Mouse (Mus musculus) embryo, embryonic 9.5 days (tissue): Measurements from ENCODE around the gene Tulp3.

Source experiments
- DNase-seq: peaks from one replicate; pipeline ENCODE4 v3.0.0-alpha.2; 2017; ENCODE audit errors: extremely low spot score

Gene Tulp3

DNA sequence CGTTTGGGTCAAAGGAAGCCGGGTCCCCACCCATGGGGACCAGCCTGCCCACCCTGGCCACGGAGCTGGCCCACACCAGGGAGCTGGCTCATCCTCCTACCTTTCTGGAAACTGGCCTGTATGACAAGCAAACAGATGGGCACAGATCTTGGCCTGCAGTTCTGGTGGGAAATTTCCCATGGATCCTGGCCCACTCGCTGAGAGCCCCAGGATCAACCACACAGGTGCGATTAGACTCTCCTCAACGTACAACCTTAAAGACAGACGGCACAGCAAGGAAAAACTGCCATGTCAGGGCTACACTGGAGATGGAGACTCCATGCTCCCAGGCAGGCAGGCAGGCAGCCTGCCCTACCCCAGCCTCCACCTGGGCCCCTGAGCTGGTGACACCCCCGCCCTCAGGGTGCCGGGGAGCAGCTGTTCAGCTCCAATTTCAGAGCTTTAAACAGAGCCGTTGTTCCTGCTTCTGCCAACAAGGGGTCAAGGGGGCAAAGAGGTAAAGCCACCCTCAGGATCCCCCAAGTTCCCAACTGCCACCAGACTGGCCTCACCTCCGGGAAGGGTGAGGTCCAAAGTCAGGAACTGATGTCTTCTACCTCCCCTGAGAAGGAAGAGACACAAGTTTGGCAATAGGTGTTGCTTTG, 58.8 kb downstream of the Tulp3 start:
- no peak for DNase-seq

DNA sequence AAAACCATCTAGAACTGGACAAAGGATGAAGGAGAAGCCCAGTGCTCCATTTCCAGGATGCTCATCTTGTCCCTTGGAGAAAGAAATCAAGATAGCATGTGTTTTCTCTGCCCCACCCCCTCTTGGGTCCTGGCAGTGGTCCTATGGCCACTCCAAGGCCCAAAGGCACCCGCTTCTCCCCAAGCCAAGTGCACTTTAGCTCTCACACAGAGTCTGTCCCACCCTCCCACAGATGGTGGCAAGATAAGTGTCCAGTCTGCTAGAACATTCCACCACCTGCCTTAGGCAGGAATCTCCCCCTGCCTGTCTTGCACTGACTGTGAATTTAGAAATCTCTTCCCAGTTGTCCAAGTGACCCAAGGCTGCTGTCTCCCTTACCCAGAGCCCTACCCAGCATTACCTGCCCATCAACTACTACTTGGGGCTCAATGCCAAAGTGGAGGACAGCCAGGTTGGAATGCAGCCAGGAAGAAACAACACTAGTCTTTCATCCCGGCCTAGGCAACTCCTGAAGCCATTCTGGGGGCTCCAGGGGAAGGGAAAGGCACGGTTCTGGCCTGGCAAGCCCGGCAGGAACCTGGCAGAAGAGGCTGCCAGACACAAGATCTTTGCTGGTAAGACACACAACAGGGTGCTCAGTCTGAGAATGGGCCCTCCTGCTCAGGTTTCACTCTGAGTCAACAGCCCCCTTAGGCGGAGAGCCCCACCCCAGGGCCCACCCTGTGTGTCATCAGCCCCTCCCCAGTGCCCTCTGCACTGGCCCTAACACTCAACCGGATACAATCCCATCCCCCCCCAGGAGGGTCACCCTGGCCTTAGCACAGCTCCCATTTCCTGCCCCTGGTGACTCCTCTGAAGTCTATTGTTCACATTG, 59.5 kb downstream of the Tulp3 start:
- no peak for DNase-seq

DNA sequence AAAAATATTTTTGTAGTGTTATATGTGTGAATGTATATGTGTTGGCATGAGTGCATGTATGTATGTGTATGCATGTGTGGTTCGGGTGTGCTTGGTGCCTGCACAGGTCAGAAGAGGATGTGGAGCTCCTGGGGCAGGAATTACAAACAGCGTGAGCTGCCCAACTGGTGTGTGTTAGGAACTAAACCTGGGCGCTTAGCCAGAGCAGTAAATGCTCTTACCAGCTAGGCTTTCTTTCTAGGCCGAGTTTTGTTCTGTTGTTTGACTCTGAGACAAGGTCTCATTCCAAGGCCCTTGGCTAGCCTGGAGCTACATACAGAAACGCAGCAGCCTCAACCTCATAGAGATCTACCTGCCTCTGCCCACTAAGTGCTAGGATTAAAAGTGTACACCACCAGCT, 64.4 kb downstream of the Tulp3 start:
- no peak for DNase-seq

DNA sequence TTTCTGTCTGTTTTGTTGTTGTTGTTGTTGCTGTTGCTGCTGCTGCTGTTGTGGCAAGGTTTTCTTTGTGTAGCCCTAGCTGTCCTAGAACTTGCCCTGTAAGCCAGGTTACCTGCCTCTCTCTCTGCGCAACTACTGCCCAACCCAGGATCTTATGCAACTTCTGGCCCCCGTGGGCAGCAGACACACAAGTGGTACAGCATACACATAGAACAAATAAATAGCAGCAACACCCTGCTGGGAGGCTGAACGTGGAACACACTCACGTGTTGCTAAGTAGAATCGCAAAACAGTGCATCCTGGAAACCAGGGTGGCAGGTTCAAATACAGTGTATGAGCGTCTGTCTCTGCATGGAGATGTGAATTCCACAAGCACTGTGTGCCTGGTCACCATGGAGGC, 67.0 kb downstream of the Tulp3 start:
- DNase-seq, result no peak

DNA sequence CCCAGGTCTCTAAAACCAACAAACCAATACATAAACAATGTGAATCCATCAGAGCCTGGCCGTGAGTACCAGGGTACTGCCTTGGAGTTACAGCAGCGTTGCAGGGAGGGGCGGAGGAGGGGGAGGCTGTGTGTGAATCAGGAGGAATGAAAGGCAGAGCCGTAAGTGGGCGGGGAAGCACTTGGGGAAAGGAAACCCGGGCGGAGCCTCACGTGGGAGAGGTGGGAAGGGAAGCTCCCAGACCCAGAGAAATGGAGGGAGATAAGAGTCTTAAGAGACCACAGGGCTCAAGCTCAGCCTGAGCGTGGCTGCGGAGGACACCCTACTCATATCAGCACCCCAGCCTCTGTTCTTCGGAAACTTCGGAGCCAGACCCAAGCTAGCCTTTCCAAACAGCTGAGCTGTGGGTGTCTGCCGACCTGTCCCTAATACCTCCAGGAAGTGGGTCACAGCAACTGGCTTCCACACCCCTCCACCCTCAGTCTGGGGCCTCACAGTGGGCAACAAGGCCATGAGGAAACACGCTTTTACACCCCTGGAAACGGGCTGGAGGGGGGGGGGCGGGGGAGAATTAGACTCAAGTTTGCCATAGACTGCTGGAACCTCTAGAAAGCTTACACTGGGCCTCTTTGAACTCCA, 69.7 kb downstream of the Tulp3 start:
- peak; percentile 73 for DNase-seq

DNA sequence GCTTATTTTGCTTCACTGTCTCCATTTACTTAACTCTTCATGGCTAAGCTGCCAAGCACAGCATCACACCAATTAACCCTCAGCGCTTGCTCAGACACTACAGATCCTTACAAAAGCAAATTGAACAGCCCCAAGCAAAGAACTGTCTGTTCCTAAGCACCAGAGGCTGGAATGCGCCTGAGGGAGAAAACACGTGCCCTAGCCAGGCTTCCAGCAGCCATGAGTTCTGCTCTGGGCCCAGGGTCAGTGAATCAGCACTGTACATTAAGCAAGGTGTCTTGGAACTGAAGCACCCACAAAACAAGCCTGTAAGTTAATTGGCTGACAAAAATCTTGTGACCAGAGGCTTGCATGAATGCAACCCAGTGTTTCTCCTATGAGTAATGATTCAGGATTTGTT, 73.5 kb downstream of the Tulp3 start:
- DNase-seq, result peak; percentile 24

DNA sequence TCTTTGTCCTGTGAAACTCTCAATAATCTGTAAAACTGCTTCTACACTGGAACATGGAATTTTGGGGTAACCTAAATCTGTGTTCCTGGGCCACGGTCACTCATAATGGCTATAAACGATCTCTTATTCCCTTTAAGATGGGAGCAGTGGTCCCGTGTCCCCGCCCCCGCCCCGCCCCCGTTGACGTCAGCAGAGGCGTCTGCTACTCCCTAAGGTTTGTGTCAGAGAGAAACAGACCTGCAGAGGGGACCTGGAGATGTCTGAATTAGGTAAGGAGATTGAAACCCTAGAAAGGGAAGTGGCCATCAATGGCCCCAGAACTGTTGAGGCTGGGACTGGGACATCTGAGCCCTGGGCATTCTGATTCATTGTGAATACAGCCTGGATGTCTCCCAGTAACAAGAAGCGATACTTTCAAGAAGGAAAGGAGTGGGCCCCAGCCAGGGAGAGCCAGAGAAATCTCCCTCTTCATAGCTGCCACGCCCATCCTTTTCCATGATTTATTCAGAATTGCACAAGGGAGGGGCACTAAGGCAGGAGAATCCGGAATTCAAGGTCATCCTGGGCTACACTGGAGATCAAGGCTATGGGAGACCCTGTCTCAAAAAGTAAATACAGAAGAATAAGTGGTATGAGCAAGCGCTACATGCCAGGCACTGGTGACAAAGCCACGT, 75.0 kb downstream of the Tulp3 start:
- no peak for DNase-seq

DNA sequence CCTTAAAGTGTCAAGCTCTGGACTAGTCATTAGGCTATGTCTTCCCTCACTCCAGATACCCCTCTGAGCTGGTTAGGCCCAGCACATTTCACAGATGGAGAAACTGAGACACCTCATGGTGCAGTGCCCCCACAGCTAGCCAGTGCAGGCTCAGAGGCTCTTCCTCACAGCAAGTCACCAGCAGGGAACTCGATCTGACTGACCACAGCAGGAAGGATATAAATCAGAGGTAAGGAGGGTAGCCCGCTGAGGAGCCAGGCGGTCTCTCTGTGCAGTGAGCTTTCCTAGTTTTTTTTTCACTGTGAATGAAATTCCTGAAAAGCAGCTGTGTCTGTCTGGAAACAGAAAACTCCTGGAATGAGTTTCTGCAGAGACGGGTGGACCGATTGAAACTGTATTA, 76.0 kb downstream of the Tulp3 start:
- peak; percentile 29 for DNase-seq

DNA sequence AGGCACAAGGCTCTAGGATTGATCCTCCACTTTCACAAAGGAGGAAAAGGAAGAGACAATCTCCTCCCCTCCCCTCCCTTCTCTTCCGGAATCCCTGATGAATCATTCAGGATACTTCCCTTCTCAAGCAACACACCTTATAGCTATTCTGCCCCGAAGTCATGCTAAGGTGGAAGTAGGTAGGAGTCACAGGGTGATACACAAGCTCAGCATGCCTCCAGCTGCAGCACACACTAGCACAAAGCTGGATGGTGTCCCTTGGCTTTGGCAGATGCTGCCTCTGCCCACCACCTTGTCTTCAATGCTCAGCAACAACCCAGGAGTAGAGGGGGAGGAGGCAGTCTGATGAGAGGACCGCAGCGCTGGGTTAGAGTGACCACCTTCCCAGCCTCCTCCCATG, 76.6 kb downstream of the Tulp3 start:
- DNase-seq, result no peak

DNA sequence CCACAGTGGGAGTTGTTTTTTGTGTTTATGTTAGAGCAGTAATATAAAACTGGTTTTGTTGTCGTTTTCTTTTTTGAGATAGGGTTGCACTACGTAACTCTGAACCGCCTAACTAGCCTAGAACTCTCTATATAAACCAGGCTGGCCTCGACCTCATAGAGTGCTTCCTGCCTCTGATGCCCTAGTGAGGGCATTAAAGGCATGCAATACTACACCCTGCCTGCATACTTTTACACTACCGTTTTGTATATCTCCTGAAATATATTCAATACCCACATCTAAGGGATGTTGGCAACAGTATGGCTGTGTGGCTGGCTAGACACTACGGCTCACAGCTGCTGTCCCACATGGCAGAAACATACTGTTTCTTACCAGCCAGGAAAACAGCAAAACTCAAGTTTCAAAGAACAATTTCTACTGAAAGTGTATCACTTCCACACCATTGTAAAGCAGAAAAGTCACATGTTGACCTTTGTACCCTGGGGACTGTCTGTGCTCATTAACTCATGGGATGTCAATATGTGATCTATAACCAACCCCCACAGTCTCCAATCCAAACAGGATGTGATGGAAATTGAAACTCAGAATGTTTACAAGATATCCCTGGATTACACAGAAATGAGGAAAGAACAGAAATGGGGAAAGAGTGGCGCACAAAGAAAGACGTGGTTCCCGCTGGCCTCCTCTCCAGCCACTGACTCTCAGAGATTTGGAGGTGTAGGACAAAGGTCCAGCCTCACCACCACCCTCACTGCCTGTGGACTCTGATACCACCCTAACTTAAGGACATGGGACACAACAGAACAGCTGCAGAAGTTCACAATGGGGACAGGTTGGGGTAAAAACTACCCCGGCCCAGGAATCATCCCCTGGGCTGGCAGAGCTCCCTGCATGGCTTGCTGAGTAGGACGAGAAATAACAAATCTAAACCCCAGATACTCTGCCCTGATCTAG, 78.2 kb downstream of the Tulp3 start:
- DNase-seq, result no peak

DNA sequence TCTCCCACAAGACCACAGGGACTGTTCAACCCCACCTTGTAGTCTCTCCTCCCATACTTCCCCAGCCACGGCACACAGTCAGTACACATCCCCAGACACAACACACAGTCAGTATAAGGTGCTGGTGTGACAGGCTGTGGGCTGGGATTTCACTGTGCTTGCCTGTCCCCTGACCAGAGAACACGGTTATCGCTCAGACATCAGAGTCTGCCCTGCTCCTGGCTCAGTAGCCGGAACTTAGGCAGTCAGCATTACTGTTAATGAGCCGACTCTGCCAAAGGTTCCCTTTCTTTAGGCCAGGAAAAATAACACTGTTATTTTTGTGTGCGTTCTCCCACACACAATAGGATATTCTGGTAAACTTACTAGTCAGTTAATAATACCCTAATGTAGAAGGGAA, 79.3 kb downstream of the Tulp3 start:
- no peak for DNase-seq

DNA sequence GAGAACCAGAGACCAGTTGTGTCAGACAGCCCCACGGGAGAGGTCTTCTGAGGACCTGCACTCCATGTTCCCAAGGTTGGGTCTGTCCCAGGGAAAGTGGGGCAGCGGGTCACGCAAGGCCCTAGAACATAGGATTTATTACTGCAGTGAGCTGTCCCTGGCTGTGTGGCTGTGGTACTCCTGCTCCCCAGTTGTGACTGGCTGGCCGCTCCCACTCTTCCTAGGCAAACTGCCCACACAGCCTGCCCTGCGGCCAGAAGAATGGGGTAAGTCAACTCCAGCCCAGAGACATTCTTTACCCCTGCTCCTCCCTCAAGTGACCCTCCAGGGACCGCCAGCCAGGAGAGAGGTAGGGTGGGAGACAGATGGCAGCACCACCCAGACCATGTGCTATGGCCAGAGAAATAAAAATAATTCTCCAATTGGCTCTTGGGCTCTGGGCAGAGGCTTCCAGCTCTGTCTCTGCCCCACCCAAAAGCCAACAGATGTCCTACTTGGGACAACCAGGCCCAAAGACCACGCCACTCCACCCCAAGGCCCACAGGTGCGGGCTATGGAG, 80.1 kb downstream of the Tulp3 start:
- no peak for DNase-seq

DNA sequence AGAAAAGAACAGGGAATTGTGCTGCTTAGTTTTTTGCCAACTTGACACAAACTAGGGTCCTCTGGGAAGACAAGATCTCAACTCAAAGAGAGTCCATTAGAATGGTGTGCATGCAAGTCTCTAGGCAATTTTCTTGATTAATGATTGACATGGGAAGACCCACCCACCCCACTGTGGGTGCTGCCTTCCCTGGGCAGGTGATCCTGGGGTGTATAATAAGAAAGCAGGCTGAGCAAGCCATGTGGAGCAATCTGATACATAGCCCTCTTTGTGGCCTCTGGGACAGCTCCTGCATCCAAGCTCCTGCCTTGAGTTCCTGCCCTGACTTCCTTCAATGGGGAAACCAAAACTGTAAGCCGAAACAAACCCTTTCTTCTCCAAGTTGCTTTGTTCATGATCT, 82.1 kb downstream of the Tulp3 start:
- DNase-seq, result no peak

DNA sequence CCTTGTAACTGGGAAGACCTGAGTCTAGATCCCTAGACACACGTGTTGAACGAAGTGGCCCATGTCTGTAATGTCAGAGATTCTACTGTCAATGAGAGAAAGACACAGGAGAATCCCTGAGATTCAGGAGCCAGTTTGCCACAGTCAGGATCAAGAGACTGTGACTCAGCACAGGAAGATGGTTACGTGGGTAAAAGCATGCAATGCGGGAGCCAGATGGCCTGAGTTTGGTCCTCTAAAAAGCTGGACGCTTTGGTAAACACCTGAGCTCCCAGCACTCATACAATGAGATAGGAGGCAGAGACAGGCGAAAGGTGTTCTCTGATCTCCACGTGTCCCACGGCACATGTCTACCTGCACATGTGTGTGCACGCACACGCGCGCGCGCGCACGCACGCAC, 82.9 kb downstream of the Tulp3 start:
- no peak for DNase-seq
